Mouse (Mus musculus) brain, embryonic 14.5 days (tissue): ENCODE data around the gene Zbtb39.

Experiments used
- CTCF ChIP-seq: fragments of 200-500 bp; IDR thresholded peaks from 2 replicates; pipeline ENCODE4 v1.5.1; 2012; ENCODE audit warnings: inconsistent platforms, mild to moderate bottlenecking, moderate library complexity, borderline replicate concordance; ENCODE audit not compliant: insufficient read depth, insufficient read length; ENCODE audit errors: extremely low read depth
- POLR2A ChIP-seq: fragments of 200-500 bp; IDR thresholded peaks from 2 replicates; pipeline ENCODE4 v1.6.1; 2012; ENCODE audit warnings: mild to moderate bottlenecking, inconsistent platforms, borderline replicate concordance; ENCODE audit not compliant: poor library complexity, insufficient read depth, insufficient read length, severe bottlenecking; ENCODE audit errors: extremely low read depth

DNA sequence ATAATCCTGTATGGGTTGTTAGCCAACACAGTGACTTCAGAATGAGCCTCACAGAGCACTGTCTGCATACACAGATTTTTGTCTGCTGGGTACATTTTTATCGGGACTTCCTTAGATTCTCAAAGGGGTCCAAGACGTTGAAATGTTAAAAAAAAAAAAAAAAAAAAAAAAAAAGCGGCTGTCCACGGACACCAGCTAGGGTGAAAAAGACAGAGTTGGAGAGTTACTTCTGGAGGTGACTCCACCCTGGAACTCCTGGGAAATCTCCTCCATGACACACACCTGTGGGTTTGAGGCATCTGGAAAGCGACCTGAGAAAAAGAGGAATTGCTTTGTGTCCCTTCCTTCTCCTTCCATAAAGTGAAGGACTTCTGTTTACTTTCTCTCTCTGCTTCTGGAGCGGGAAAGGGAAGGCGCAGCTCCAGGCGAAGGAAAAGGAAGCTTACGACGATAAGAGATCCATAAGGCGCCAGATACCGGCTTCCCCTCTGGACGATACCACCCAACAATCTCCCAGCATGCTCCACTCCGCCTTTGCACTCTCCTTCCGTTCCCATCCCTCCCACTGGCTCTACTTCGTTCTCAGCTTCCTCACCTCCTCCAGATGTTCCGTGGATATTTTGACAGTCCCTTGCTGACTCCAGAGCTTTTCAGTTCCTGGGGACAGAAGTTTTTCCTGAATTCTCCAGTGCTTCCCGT is 16.6 kb downstream of the Zbtb39 start:
- TF ChIP-seq CTCF (no peak), POLR2A (no peak)
